8 mouse cellular contexts compared by ENCODE assay signal in the genomic region with DNA sequence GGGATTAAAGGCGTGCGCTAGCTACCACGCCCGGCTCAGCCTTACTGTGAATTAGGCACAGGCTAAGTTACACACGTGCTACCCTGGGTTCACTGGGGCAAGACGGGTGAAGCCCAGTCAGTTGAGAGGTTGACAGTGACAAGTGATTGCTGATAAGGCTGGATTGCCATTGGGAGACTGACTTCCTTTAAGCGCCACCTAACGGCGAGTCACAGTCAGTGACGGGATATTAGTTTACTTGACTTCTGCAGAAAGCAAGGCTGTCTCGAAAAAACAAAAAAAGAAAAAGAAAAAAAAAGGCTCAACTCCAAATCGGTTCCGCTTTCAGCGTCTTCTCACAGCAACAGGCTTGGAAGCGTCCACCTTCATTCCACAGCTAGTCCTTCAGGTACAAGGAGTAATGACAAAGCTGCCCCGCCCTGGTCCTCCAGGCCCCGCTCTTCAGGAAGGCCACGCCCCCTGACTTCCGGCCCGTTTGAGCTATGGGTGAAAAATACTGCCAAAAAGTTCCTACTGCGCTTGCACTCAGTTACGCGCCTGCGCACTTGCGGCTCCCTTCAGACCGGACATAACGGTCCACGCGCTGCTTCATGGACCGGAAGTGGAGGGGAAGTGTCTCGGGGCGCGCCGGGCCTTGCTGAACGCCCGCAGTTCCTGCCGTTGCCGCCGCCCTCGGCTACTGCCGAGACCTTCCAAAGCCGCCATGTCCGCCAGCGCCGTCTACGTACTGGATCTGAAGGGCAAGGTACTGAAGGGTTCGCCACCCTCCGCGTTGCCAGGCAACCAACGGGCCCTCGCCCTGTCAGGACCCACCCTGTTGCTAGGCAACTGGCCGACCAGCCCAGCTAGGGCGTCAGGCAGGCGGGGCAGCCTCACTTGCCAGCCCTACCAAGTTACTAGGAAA. TPM values are rescaled to one million over a fixed set of nuclear protein-coding genes. Genes with fewer than 3 reads are reported as not detected.
DNase-seq lines count a peak whose midpoint lies in the region; ATAC-seq and TF ChIP-seq lines count a peak whose summit lies in the region.

A gene (plus strand): TSS at position 520 of the 904 bp plus-strand sequence.

- no peaks in the 10 kb centered on the region for H3K27me3 ChIP-seq in kidney, embryonic 14.5 days (ENCODE audit: control insufficient read depth, insufficient read depth, low read length)
- no peaks in the 10 kb centered on the region for H3K27me3 ChIP-seq in limb, embryonic 15.5 days

- peaks cover 35% of the 10 kb centered on the region for H3K4me1 ChIP-seq in bone marrow macrophage, adult 2 months (ENCODE audit: control insufficient read depth, insufficient read depth, low read length)
- peaks cover 2% of the 10 kb centered on the region for H3K4me1 ChIP-seq in embryonic fibroblast, embryonic 13.5 days (ENCODE audit: control insufficient read depth, insufficient read depth, low read length)
- H3K4me1 ChIP-seq in kidney, embryonic 14.5 days (ENCODE audit: control insufficient read depth, insufficient read depth, low read length), result peaks cover 11% of the 10 kb centered on the region; the same call in 1 of the 2 replicates
- H3K4me1 ChIP-seq in limb, embryonic 15.5 days, result peaks cover 16% of the 10 kb centered on the region

- peak within 1 kb of the TSS; percentile 80 for H3K27ac ChIP-seq in bone marrow macrophage, adult 2 months (ENCODE audit: insufficient read depth, low read depth, low read length)
- H3K27ac ChIP-seq in embryonic fibroblast, embryonic 13.5 days (ENCODE audit: insufficient read depth, low read length), result peak within 1 kb of the TSS; percentile 95
- peak within 1 kb of the TSS; percentile 85 for H3K27ac ChIP-seq in kidney, embryonic 14.5 days (ENCODE audit: low read depth, low read length)
- peak within 1 kb of the TSS; percentile 99 for H3K27ac ChIP-seq in limb, embryonic 15.5 days

- H3K4me2 ChIP-seq in kidney, embryonic 14.5 days (replicated peaks; ENCODE audit: low read depth, low read length), result peak within 1 kb of the TSS; percentile 59
- peak within 1 kb of the TSS; percentile 80 for H3K4me2 ChIP-seq in limb, embryonic 15.5 days

- no peak for TF ChIP-seq POLR2A in bone marrow macrophage, adult 2 months (IDR thresholded peaks at IDR 0.05; ENCODE audit: borderline replicate concordance, low read depth, low read length)
- peak; percentile 55 for TF ChIP-seq POLR2A in embryonic fibroblast, embryonic 13.5 days (IDR thresholded peaks at IDR 0.05; ENCODE audit: low read depth, low read length)

- TF ChIP-seq CTCF in bone marrow macrophage, adult 2 months (IDR thresholded peaks at IDR 0.05; ENCODE audit: low read depth, low read length), result 0 out of 2 replicates have a peak, but pooled peaks have one; percentile 29
- peak; percentile 56; the same call in 1 of the 2 replicates for TF ChIP-seq CTCF in embryonic fibroblast, embryonic 13.5 days (IDR thresholded peaks at IDR 0.05; ENCODE audit: borderline replicate concordance, insufficient read depth, low read length)

- DNase-seq in A20 (ENCODE audit: low read depth, low spot score), result peak; percentile 100
- DNase-seq in heart, adult 9 months (ENCODE audit: low spot score in 2 of 2), result peak; percentile 99
- DNase-seq in monocyte, adult 2 months (ENCODE audit: low read depth in 1 of 2, low spot score in 2 of 2), result peak; percentile 94 to 95
- DNase-seq in spleen, postnatal 36 days (ENCODE audit: low spot score in 2 of 2), result peak; percentile 98 to 99

- peak within 1 kb of the TSS; percentile 61 for H3K9ac ChIP-seq in kidney, embryonic 14.5 days (ENCODE audit: low read depth, low read length)
- H3K9ac ChIP-seq in limb, embryonic 15.5 days, result peak within 1 kb of the TSS; percentile 65

- no peaks in the 10 kb centered on the region for H3K9me3 ChIP-seq in kidney, embryonic 14.5 days (ENCODE audit: control insufficient read depth, low read length)
- H3K9me3 ChIP-seq in limb, embryonic 15.5 days, result no peaks in the 10 kb centered on the region

- peak within 1 kb of the TSS; percentile 69 for H3K4me3 ChIP-seq in bone marrow macrophage, adult 2 months (ENCODE audit: insufficient read depth, low read length)
- H3K4me3 ChIP-seq in embryonic fibroblast, embryonic 13.5 days (ENCODE audit: insufficient read depth, low read length), result peak within 1 kb of the TSS; percentile 80
- H3K4me3 ChIP-seq in kidney, embryonic 14.5 days (ENCODE audit: low read length), result peak within 1 kb of the TSS; percentile 69
- peak within 1 kb of the TSS; percentile 77 for H3K4me3 ChIP-seq in limb, embryonic 15.5 days

- ATAC-seq in kidney, embryonic 14.5 days (ENCODE audit: low FRiP score, low TSS enrichment), result peak; percentile 98
- peak; percentile 97 for ATAC-seq in limb, embryonic 15.5 days (ENCODE audit: insufficient number of reproducible peaks, low FRiP score, low TSS enrichment, low read depth)

- under 1% methylated on average over 54 of the region's 54 CpGs for WGBS in kidney, embryonic 14.5 days
- under 1% methylated on average over 54 of the region's 54 CpGs for WGBS in limb, embryonic 15.5 days

- no peaks in the 10 kb centered on the region; the same call in 1 of the 2 replicates for H3K36me3 ChIP-seq in kidney, embryonic 14.5 days (ENCODE audit: control insufficient read depth, insufficient read depth, low read length)
- H3K36me3 ChIP-seq in limb, embryonic 15.5 days, result peaks cover 9% of the 10 kb centered on the region; the same call in 1 of the 2 replicates

RNA-seq across cellular contexts. Expression of the gene that starts here (rescaled TPM):
- polyA plus RNA-seq in bone marrow macrophage, adult 2 months (2012; ENCODE audit: insufficient read depth, insufficient read length, missing spikeins), result 51.4 and 60.2 TPM in 2 replicates
- polyA plus RNA-seq in embryonic fibroblast, embryonic 13.5 days (2011; ENCODE audit: insufficient read length, low read depth, missing spikeins), result 65.3 and 67.0 TPM in 2 replicates
- 110 and 125 TPM in 2 replicates for polyA plus RNA-seq in kidney, embryonic 14.5 days (2014; fragmentation: Nextera tagmentation; extraction: Ambion mirVana)
- polyA plus RNA-seq in limb, embryonic 15.5 days (2015; fragmentation: Nextera tagmentation; extraction: Ambion mirVana), result 99.5 and 106 TPM in 2 replicates

Comparison
In these comparisons a context has a peak if more than half of its experiments do, and no peak if none do; other contexts are left out.
1. Peak in every context shown above with its lines: DNase-seq, ATAC-seq, H3K4me3 ChIP-seq and H3K27ac ChIP-seq.